Mouse (Mus musculus): ENCODE measurements around the gene Fggy.

DNA sequence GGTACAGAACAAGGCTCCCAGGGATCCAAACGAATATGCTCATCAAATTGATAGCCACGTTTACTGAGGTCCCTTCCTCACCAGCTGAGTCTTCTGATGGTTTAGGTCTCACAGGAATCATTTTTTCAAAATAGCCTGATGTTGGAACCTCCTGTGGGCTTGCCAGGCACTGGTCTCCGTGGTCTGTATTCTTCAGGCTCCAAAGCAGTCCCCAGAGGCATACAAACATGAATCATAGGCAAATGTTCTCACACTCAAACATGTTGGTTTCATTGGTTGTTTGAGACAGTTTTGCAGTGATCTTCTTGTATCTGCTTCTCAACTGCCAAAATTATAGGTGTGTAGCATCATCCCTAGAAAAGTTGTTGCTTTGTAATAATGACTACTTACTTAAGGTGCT lies 156.0 kb downstream of the Fggy start:
- TF ChIP-seq POLR2A (IDR thresholded peaks at IDR 0.05; ENCODE audit: low read depth, low read length), result no peak
- TF ChIP-seq CTCF (conservative IDR thresholded peaks at IDR 0.05; ENCODE audit: insufficient read depth, insufficient read length, low read depth, low read length), result no peak

Data from kidney, adult 2 months (tissue).